Mouse (Mus musculus) spleen, postnatal 14 days (tissue): ENCODE measurements around the gene Ush2a.

Source experiments
- DNase-seq, 2 experiments: peaks; one replicate each; pipeline ENCODE4 v3.0.0; 2021 to 2022; ENCODE audit warnings: low spot score in 2 of 2

The Ush2a gene

GRCm38 (mm10) chr1:188387321-188387720 lies 125.5 kb downstream of the Ush2a start:
- DNase-seq: no peak

- no peak for DNase-seq
Measured at GRCm38 (mm10) chr1:188387820-188388471, 126.1 kb downstream of the Ush2a start.

GRCm38 (mm10) chr1:188390080-188390479 lies 128.3 kb downstream of the Ush2a start:
- DNase-seq: no peak

GRCm38 (mm10) chr1:188407176-188407575 lies 145.4 kb downstream of the Ush2a start:
- no peak for DNase-seq

- no peak for DNase-seq
Measured at GRCm38 (mm10) chr1:188407613-188408386, 146.0 kb downstream of the Ush2a start.

- DNase-seq: no peak
Measured at GRCm38 (mm10) chr1:188410547-188410946, 148.7 kb downstream of the Ush2a start.

GRCm38 (mm10) chr1:188420543-188420942 lies 158.7 kb downstream of the Ush2a start:
- no peak for DNase-seq

- no peak for DNase-seq
Measured at GRCm38 (mm10) chr1:188428172-188428571, 166.3 kb downstream of the Ush2a start.

GRCm38 (mm10) chr1:188430689-188431088 lies 168.9 kb downstream of the Ush2a start:
- DNase-seq: no peak

- no peak for DNase-seq
Measured at GRCm38 (mm10) chr1:188447964-188448363, 186.1 kb downstream of the Ush2a start.

GRCm38 (mm10) chr1:188456466-188457175 lies 194.8 kb downstream of the Ush2a start:
- no peak for DNase-seq

GRCm38 (mm10) chr1:188457221-188458008 lies 195.6 kb downstream of the Ush2a start:
- no peak for DNase-seq

- no peak for DNase-seq
Measured at GRCm38 (mm10) chr1:188461203-188461602, 199.4 kb downstream of the Ush2a start.

- DNase-seq: no peak
Measured at GRCm38 (mm10) chr1:188464653-188465052, 202.8 kb downstream of the Ush2a start.

- no peak for DNase-seq
Measured at GRCm38 (mm10) chr1:188468371-188468783, 206.6 kb downstream of the Ush2a start.

- DNase-seq: no peak
Measured at GRCm38 (mm10) chr1:188504958-188505357, 243.1 kb downstream of the Ush2a start.

GRCm38 (mm10) chr1:188518792-188519191 lies 257.0 kb downstream of the Ush2a start:
- DNase-seq: no peak

GRCm38 (mm10) chr1:188527451-188527850 lies 265.6 kb downstream of the Ush2a start:
- DNase-seq: no peak

- no peak for DNase-seq
Measured at GRCm38 (mm10) chr1:188529606-188530131, 267.8 kb downstream of the Ush2a start.

- no peak for DNase-seq
Measured at GRCm38 (mm10) chr1:188537021-188537420, 275.2 kb downstream of the Ush2a start.

- DNase-seq: no peak
Measured at GRCm38 (mm10) chr1:188539621-188540020, 277.8 kb downstream of the Ush2a start.

GRCm38 (mm10) chr1:188541492-188541891 lies 279.7 kb downstream of the Ush2a start:
- DNase-seq: no peak
